ENCODE assay signal across 8 mouse cellular contexts in genomic region chr8:70302358-70302890, GRCm38 (mm10). TPM values are rescaled to one million over a fixed set of nuclear protein-coding genes. Genes with fewer than 3 reads are reported as not detected.
A peak's percentile ranks its signal among the peaks of the same experiment; 100 is the strongest.
DNase-seq lines count a peak whose midpoint lies in the region; ATAC-seq and TF ChIP-seq lines count a peak whose summit lies in the region.

Gene Ddx49, minus strand, starts transcription at chr8:70302489.
Gene Cope, plus strand, starts transcription at chr8:70302518.

- H3K4me1 ChIP-seq in hindbrain, postnatal 0 days (ENCODE audit: insufficient read depth, low read length), result peaks cover 10% of the 10 kb centered on the region; the same call in 1 of the 2 replicates

- TF ChIP-seq CTCF in gastrocnemius, adult 2 months (IDR thresholded peaks at IDR 0.05), result no peak
- TF ChIP-seq CTCF in hindbrain, postnatal 0 days (IDR thresholded peaks at IDR 0.05; ENCODE audit: low read depth), result no peak
- TF ChIP-seq CTCF in left cerebral cortex, adult 2 months (IDR thresholded peaks at IDR 0.05), result no peak

- intact Hi-C loops in gastrocnemius, adult 2 months (cut with DNase I), result no loop called here
- intact Hi-C loops in left cerebral cortex, adult 2 months (cut with DNase I), result no loop called here

- peak; percentile 93 for ATAC-seq in common myeloid progenitor, adult 5-6 weeks (replicated peaks; ENCODE audit: low read depth, poor library complexity, severe bottlenecking)
- ATAC-seq in hindbrain, postnatal 0 days, result peak; percentile 93
- ATAC-seq in megakaryocyte, adult 5-6 weeks (ENCODE audit: poor library complexity, severe bottlenecking), result peak; percentile 94

- peak within 1 kb of the TSS; percentile 94 for H3K27ac ChIP-seq in gastrocnemius, adult 2 months
- peak within 1 kb of the TSS; percentile 49 for H3K27ac ChIP-seq in hindbrain, postnatal 0 days
- H3K27ac ChIP-seq in left cerebral cortex, adult 2 months, result peak within 1 kb of the TSS; percentile 97

- peak; percentile 94 for DNase-seq in ZHBTc4 (ENCODE audit: low read depth, low spot score)
- DNase-seq in gastrocnemius, adult 2 months, result peak; percentile 95
- DNase-seq in hindbrain, postnatal 0 days (ENCODE audit: low spot score), result peak; percentile 96
- peak; percentile 93 to 94 for DNase-seq in left cerebral cortex, adult 2 months (ENCODE audit: extremely low spot score in 1 of 2, low spot score in 2 of 2)
- DNase-seq in right cerebral cortex, adult 2 months (ENCODE audit: low spot score in 2 of 2), result peak; percentile 97 to 98
- peak; percentile 93 for DNase-seq in urinary bladder, postnatal 14 days (ENCODE audit: low spot score)

- H3K9ac ChIP-seq in hindbrain, postnatal 0 days (replicated peaks; ENCODE audit: low read length), result peak within 1 kb of the TSS; percentile 71

- no peaks in the 10 kb centered on the region for H3K9me3 ChIP-seq in hindbrain, postnatal 0 days (ENCODE audit: low read length)

- peak within 1 kb of the TSS; percentile 93 for H3K4me3 ChIP-seq in gastrocnemius, adult 2 months
- H3K4me3 ChIP-seq in hindbrain, postnatal 0 days (ENCODE audit: low read length), result peak within 1 kb of the TSS; percentile 62
- H3K4me3 ChIP-seq in left cerebral cortex, adult 2 months, result peak within 1 kb of the TSS; percentile 76

- H3K27me3 ChIP-seq in hindbrain, postnatal 0 days (ENCODE audit: insufficient read depth, low read length), result no peaks in the 10 kb centered on the region

- peaks cover 29% of the 10 kb centered on the region for H3K36me3 ChIP-seq in hindbrain, postnatal 0 days (ENCODE audit: insufficient read depth, low read length)

- under 1% methylated on average over 40 of the region's 40 CpGs for WGBS in hindbrain, postnatal 0 days

- peak within 1 kb of the TSS; percentile 91 for H3K4me2 ChIP-seq in hindbrain, postnatal 0 days (ENCODE audit: low read depth, low read length)

RNA-seq across cellular contexts. Expression of gene Ddx49, which starts in this region (rescaled TPM):
- 162 and 168 TPM in 2 replicates for total RNA-seq in common myeloid progenitor, adult 5-6 weeks (2017)
- total RNA-seq in gastrocnemius, adult 2 months (2021), result 10 to 100 TPM; 29.9 to 30.0 TPM
- 36.4 and 53.8 TPM in 2 replicates for total RNA-seq in hindbrain, postnatal 0 days (2014; rRNA removed)
- 40.4 and 47.5 TPM in 2 replicates for polyA plus RNA-seq in hindbrain, postnatal 0 days (2015; fragmentation: Nextera tagmentation; extraction: Ambion mirVana)
- 10 to 100 TPM; 43.9 to 47.5 TPM for total RNA-seq in left cerebral cortex, adult 2 months (2021)
- total RNA-seq in megakaryocyte, adult 5-6 weeks (2015), result 17.9 and 19.9 TPM in 2 replicates
- total RNA-seq in megakaryocyte, adult 5-6 weeks (2017), result 53.6 and 81.7 TPM in 2 replicates

RNA-seq across cellular contexts. Expression of gene Cope, which starts in this region (rescaled TPM):
- 72.8 and 104 TPM in 2 replicates for total RNA-seq in common myeloid progenitor, adult 5-6 weeks (2017)
- total RNA-seq in gastrocnemius, adult 2 months (2021), result 100 to 1,000 TPM; 118 to 128 TPM
- total RNA-seq in hindbrain, postnatal 0 days (2014; rRNA removed), result 126 and 159 TPM in 2 replicates
- 286 and 291 TPM in 2 replicates for polyA plus RNA-seq in hindbrain, postnatal 0 days (2015; fragmentation: Nextera tagmentation; extraction: Ambion mirVana)
- 100 to 1,000 TPM; 137 to 145 TPM for total RNA-seq in left cerebral cortex, adult 2 months (2021)
- total RNA-seq in megakaryocyte, adult 5-6 weeks (2015), result 163 and 178 TPM in 2 replicates
- 89.1 and 96.1 TPM in 2 replicates for total RNA-seq in megakaryocyte, adult 5-6 weeks (2017)

Comparison
In these comparisons a context has a peak if more than half of its experiments do, and no peak if none do; other contexts are left out.
1. Peak in every context shown above with its lines: DNase-seq, ATAC-seq, H3K4me3 ChIP-seq and H3K27ac ChIP-seq.